Mouse (Mus musculus) kidney, postnatal 10 days (tissue): ENCODE measurements around the gene Tmem171.

Experiments
- DNase-seq: peaks from one replicate; pipeline ENCODE4 v3.0.0; 2021; ENCODE audit warnings: mixed read lengths

Tmem171 gene

GRCm38 (mm10) chr13:98694773-98695314, at the start of gene Tmem171:
TSS of gene Tmem171 (minus strand) at chr13:98694834.
- DNase-seq = peak; percentile 72

GRCm38 (mm10) chr13:98743829-98744228, 49.2 kb upstream of the Tmem171 start:
- no peak for DNase-seq

- no peak for DNase-seq
Observed at GRCm38 (mm10) chr13:98743214-98743613, 48.6 kb upstream of the Tmem171 start.

DNA sequence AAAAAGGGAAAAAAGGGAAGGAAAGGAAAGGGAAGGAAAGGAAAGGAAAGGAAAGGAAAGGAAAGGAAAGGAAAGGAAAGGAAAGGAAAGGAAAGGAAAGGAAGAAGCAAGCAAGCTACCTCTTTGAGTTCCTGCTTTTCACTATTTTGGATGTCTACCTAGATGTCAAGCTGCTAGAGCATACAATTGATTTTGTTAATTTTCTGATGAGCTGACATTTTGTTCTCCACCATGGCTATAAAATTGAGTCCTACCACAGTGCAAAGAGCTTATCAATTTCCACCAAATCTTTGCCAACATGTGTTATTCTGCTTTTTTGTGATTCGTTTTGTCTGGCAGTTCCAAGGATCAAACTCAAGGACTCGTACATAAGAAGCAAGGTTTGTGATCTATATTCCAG, 43.6 kb upstream of the Tmem171 start:
- DNase-seq = no peak

DNA sequence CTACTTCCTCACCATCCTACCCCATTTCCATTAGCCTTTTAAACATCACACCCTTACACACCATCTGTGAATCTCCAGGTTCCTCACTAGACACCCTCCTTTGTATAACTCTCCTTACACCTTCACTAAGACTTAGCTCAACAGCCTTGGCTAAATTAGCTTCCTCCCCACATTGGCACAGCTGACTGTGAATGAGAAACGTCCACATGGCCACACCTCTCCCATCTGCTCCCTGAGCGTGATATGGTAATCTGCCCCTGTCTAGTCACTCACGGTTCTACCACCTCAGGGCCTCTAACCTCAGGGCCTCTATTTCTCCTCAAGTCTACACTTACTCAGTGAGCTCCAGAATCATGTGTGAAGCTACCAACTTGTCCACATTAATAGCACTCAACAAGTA, 38.7 kb upstream of the Tmem171 start:
- DNase-seq = no peak

GRCm38 (mm10) chr13:98729271-98730062, 34.8 kb upstream of the Tmem171 start:
- DNase-seq = no peak

DNA sequence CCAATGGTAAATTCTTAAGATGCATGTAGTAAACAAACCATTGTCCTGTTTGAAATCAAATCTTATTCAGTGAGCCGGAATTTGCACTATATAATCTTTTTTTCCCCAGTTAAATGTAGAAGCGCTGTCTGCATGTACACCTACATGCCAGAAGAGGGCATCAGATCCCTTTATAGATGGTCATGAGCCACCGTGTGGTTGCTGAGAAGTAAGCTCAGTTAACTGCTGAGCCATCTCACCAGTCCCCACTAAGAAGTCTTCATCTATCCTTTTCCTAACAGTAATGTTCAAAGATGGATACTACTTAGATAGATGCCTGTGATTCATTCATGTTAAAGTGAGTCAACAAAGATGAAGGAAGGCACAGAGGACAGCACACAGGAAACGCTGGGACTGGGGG, 31.9 kb upstream of the Tmem171 start:
- DNase-seq = no peak

- DNase-seq = no peak
Observed at GRCm38 (mm10) chr13:98723430-98723829, 28.8 kb upstream of the Tmem171 start.

DNA sequence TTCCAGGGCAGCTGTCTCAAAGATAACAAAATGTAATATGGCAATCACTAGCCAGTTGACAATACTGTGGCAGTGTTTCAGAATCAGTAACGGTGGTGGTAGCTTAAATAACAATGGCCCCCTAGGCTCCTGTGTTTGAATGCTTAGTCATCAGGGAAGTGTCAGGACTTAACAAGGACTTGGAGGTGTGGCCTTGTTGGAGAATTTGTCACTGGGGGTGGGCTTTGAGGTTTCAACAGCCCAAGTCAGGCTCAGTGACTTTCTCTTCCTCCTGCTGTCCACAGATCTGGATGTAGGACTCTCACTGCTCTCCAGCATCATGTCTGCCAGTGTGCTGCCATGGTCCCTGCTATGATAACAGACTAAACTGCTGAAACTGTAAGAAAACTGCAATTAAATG, 27.7 kb upstream of the Tmem171 start:
- DNase-seq = no peak

DNA sequence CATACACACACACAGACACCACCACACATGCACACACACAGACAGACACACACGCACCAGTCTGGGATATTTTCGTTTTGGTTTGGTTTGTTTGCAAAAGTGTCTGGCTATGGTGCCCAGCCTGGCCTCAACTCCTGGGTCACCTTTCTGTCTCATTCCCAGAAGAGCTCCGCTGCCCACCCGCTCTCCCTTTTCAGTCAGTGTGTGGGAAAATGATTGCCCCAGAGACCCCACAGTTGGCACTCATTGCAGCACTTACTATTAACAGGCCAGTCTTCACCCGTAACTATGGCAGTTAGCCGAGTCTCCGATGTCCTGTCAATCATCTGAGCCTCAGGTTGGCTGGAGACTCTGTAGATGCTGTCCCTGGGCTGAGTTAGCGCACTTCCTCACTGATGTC, 21.5 kb upstream of the Tmem171 start:
- no peak for DNase-seq

DNA sequence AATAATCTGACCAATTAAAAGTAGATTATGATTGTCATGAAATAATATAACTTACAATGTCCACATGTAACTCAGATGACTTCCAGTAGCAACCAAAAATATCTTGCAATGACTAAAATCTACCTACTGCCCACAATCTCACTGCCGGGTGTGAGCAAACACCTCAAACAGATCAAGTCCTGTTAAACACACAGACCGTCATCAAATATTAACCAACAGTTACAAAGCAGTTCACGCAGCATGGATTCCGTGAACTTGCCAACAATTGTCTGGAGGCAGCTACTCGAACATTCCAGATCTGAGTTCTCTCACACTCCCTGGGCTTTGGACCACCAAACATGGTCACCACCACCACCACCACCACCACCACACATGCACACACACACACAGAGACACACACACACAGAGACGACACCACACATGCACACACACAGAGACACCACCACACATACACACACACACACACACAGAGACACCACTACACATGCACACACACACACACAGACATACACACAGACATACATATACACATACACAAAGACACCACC, 20.9 kb upstream of the Tmem171 start:
- DNase-seq = no peak

DNA sequence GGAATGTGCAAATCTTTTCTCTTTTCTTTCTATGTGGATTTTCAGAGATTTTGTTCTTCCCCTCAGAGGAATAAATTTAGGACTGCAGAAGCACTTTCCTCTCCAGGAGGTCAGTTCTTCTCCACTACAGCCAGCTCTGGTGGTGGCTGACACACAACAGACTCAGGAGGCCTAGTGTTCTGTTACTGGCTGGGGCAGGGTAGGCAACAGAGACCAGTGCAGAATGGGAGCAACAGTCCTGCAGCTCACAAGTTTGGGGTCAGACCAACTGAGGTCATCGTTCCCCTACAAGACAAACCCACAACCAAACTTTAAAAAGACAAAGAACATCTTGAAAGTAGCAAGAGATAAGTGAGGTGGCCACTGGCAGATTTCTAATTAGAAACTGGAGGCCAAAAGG, 16.0 kb upstream of the Tmem171 start:
- DNase-seq = no peak

- DNase-seq = no peak
Observed at GRCm38 (mm10) chr13:98710236-98710635, 15.6 kb upstream of the Tmem171 start.

DNA sequence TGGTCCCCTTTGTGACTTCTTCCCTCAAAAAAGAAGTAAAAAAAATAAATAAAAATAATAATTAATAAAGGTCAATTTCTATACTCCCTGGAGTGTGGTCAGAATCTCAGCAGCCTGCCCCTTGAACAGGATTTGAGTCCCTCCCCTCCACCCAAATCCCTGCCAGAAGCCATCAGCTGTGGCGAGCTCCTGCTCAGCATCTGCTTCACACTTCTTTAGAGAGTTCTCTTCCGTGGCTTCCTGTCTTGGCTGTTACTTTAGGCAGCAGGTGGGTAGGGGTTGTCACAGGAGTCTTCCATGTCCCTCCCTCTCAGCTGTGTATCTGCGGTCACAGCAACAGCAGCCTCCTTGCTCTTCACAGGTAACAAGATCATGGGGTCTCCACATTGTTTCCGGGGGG, 10.9 kb upstream of the Tmem171 start:
- no peak for DNase-seq

GRCm38 (mm10) chr13:98703786-98704185, 9.2 kb upstream of the Tmem171 start:
- DNase-seq = no peak

DNA sequence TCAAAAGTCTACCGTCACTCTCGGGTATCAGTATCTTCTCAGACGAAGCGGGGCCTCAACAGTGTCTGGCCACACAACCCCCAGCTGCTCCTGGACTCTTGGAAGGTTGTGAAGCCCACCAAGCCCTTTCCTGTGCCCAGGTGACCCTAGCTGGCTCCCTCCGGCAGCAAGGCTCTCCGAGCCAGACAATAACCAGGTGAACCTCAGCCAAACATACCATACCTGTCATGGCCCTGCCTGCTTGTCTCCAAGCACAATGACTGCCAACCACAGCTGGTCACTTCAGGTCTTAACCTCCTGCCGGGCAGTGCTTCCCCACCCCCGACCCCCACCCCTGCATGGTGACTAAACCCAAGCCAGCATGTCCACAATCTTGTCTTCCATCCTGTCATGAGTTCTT, 7.7 kb upstream of the Tmem171 start:
- no peak for DNase-seq

- DNase-seq = no peak
Observed at GRCm38 (mm10) chr13:98701309-98701675, 6.7 kb upstream of the Tmem171 start.

DNA sequence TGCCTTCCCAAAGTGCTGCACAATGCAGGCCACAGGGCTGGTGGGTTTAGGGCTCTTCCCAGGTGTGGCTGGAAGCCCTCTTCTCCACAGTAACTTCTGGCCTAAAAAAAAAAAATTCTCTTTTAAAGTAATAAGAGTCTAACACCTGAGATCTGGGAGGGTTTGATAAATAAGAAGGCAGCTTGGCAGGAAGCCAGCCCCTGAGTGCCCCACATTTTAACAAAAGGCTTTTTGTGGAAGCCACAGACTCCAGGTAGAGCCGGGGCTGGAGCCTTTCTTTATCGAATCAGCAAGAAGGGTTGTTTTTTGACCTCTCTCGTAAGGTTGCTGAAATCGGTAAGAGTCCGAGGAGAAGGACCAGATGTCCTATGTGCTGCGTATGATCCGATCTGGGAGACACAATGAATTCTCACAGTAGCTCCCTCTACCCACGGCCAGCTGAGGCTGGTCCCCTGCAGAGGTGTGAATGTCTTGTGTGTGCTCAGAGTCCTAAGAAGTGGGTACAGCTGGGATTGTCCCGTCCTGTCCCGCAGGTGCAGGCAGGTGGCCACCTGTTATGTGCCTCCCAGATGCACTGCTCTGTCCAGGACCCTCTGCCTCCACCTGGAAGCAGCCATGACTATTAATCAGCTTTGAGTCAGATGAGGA, 6.2 kb upstream of the Tmem171 start:
- peak; percentile 28 for DNase-seq

DNA sequence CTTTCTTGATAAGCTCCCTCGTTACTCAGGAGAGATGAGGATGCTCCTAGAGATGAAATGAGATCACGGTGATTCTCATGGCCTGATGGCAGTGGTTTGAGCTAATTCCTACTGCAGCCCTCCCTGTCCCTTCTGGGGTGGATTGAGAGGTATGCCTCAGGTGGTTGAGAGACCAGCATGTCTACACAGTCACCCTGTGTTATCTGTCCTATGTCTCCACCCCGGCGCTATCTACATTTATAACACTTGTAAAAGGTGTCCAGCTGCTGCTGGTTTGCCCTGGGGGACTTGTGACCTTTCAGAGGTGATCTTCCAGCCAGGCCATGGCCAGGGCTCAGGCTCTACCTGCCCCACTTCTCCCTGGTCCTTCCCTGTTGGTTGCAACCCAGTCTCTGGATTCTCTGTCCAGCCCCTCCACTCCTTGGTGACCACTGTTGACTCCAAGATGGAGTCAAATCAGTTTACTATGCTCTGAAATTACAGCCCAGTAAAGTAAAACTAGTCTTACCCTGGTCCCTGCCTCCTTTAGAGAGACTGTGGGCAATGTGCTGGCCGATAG, 5.4 kb upstream of the Tmem171 start:
- DNase-seq = peak; percentile 3

GRCm38 (mm10) chr13:98699051-98699744, 4.6 kb upstream of the Tmem171 start:
- no peak for DNase-seq

- no peak for DNase-seq
Observed at GRCm38 (mm10) chr13:98696716-98697115, 2.1 kb upstream of the Tmem171 start.

DNA sequence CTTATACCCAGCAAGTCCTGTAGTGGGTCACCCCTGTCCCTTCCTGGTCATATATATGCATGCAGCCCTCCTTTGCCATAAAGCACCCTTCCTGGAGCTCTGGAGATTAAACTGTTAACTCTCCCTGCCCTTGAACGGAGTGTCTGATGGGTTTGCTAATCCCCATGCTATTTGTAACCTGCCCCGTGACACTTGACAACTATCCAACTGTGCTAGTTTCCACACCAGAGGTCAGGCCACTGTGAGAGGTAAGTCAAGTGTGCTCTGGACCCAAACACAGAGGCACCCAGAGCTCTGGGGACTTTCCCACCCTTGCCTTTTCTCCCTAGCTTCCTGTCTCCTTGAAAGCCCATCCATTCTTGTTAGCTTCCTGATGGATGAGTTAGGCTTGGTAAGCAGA, 912 bp upstream of the Tmem171 start:
- DNase-seq = peak; percentile 70

- DNase-seq = no peak
Observed at GRCm38 (mm10) chr13:98693316-98693715, 1.3 kb downstream of the Tmem171 start.
